Mouse (Mus musculus) midbrain, embryonic 12.5 days (tissue): ENCODE data around the gene Cdh22. TPM values are rescaled to one million over a fixed set of nuclear protein-coding genes. Genes with fewer than 3 reads are reported as not detected.

Source experiments
- ATAC-seq: fragments of 200-750 bp; cut with Nextera tagmentation; 2 replicates; pipeline ENCODE4 v1.8.0; 2017; ENCODE audit warnings: low read depth, moderate TSS enrichment, moderate library complexity; ENCODE audit not compliant: low FRiP score
- H3K27ac ChIP-seq: fragments of 300-500 bp; sonication (generic); replicated peaks from 2 replicates; pipeline ENCODE4 v1.5.1; 2016; ENCODE audit warnings: mild to moderate bottlenecking
- H3K27me3 ChIP-seq: fragments of 300-500 bp; sonication (generic); 2 replicates; pipeline ENCODE4 v1.6.1; 2016; ENCODE audit warnings: mild to moderate bottlenecking
- H3K36me3 ChIP-seq: fragments of 300-500 bp; sonication (generic); 2 replicates; pipeline ENCODE4 v1.6.1; 2016
- H3K4me1 ChIP-seq: fragments of 300-500 bp; sonication (generic); 2 replicates; pipeline ENCODE4 v1.6.1; 2016
- H3K4me2 ChIP-seq: fragments of 300-500 bp; sonication (generic); replicated peaks from 2 replicates; pipeline ENCODE4 v1.6.1; 2016; ENCODE audit warnings: mild to moderate bottlenecking, moderate library complexity
- H3K4me3 ChIP-seq: fragments of 300-500 bp; sonication (generic); 2 replicates; pipeline ENCODE4 v1.5.1; 2016; ENCODE audit warnings: mild to moderate bottlenecking
- H3K9ac ChIP-seq: fragments of 300-500 bp; sonication (generic); replicated peaks from 2 replicates; pipeline ENCODE4 v1.6.1; 2016; ENCODE audit warnings: mild to moderate bottlenecking, moderate library complexity
- H3K9me3 ChIP-seq: fragments of 300-500 bp; sonication (generic); 2 replicates; pipeline ENCODE4 v1.6.1; 2016; ENCODE audit warnings: mild to moderate bottlenecking
- WGBS: fragments of 180-500 bp; shearing (Covaris S2); methylation state at CpG from one replicate; pipeline ENCODE4 v1.1.7; 2016; 5-methylcytosine and 5-hydroxymethylcytosine counted together
- polyA plus RNA-seq: library from polyadenylated mRNA; unstranded; fragments of >200 nt; fragmentation: Nextera tagmentation; extraction: Ambion mirVana; gene quantifications from 2 replicates; pipeline ENCODE4 v1.2.1, GENCODE M21; 2016

The Cdh22 gene
- polyA plus RNA-seq, 1 experiment from 2014 or later, result 18.8 TPM

- Histone ChIP-seq H3K27me3 (peaks cover 49% of the 10 kb centered on the region), H3K9me3 (no peaks in the 10 kb centered on the region), H3K36me3 (no peaks in the 10 kb centered on the region), H3K27ac (peak overlapping the region; percentile 35), H3K4me2 (no peak overlapping the region), H3K4me1 (peaks cover 42% of the 10 kb centered on the region), H3K4me3 (no peak overlapping the region), H3K9ac (no peak overlapping the region)
- WGBS, result 34% methylated on average over 10 of the region's 10 CpGs
- 0 out of 2 replicates have a peak, but pooled peaks have one; percentile 52 for ATAC-seq
Measured at GRCm38 (mm10) chr2:165096367-165096766, 138.3 kb downstream of the Cdh22 start.

DNA sequence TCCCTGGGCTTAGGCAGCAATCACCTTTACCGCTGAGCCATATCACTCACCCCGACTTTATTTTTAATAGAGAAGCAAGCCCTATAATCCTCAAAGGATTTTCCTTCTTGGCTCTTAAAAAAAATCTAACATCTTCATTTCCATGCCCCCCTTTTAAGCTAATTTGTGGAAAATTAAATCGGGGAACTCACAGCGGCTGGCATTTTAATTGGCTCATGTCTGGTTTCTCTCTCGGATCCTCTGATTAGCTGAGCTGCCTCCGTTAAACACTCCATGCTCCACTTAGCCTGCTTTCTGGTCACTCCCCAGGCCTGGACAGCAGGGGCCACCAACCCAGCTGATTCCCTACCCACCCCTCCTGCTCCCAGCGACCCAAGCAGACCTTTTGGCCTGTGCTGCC lies 142.3 kb downstream of the Cdh22 start:
- H3K36me3 ChIP-seq, result no peaks in the 10 kb centered on the region
- H3K4me3 ChIP-seq, result no peak overlapping the region
- H3K9ac ChIP-seq, result no peak overlapping the region
- ATAC-seq, result no peak
- H3K27me3 ChIP-seq, result peaks cover 35% of the 10 kb centered on the region
- WGBS, result 55% methylated on average over 7 of the region's 7 CpGs
- no peaks in the 10 kb centered on the region for H3K9me3 ChIP-seq
- no peak overlapping the region for H3K4me2 ChIP-seq
- H3K4me1 ChIP-seq, result peaks cover 32% of the 10 kb centered on the region
- H3K27ac ChIP-seq, result no peak overlapping the region

GRCm38 (mm10) chr2:165091433-165091965 lies 143.2 kb downstream of the Cdh22 start:
- H3K9ac ChIP-seq, result no peak overlapping the region
- H3K27me3 ChIP-seq, result peaks cover 28% of the 10 kb centered on the region
- peaks cover 23% of the 10 kb centered on the region for H3K4me1 ChIP-seq
- H3K36me3 ChIP-seq, result no peaks in the 10 kb centered on the region
- H3K4me2 ChIP-seq, result no peak overlapping the region
- no peak overlapping the region for H3K27ac ChIP-seq
- WGBS, result 71% methylated on average over 8 of the region's 8 CpGs
- no peak for ATAC-seq
- H3K4me3 ChIP-seq, result no peak overlapping the region
- no peaks in the 10 kb centered on the region for H3K9me3 ChIP-seq

DNA sequence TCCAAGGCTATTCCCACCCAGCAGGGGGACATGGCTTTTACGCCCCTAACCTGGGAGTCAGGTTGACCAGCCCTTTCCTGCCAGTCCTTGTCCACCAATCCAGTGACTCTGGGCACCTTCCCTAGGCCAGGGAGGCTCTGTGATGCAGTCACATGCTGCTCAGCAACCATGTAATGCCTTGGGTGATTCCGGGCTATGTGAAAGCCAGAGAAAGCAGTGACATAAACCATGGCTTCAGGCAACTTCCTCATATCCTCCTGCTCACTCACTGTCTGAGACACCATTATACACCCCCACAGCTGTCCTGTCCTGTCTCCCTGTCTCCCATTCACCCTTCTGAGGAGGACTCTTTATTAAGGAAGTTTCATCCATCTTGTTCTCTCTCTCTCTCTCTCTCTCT lies 144.0 kb downstream of the Cdh22 start, which contains the start of gene 1700025C18Rik:
1700025C18Rik (minus strand) TSS at position 101 of the 400 bp plus-strand sequence.
- H3K27ac ChIP-seq, result 0 out of 2 replicates have a peak within 1 kb of the TSS, but pooled peaks have one; percentile 0
- no peak within 1 kb of the TSS for H3K4me3 ChIP-seq

DNA sequence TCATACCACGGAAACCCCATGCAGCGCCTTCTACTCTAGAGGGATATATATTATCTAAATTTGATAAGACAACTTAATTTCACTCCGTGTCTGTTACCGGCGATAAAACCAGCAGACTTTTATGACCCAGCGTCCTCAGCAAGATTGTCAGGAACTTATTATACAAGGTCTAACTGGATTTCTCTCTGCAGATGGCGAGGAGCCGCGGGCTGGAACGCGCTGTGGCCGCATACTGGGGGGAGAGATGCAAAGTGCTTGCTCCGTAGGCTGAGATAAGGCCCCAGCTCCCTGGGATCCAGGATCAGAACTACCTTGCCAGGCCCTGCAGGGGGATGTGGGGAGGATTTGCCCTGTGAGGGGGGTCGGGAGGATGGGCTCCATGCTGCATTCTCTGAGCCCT lies 145.2 kb downstream of the Cdh22 start:
- no peak for ATAC-seq
- Histone ChIP-seq H3K36me3 (no peaks in the 10 kb centered on the region), H3K4me2 (no peak overlapping the region), H3K27me3 (peaks cover 15% of the 10 kb centered on the region), H3K9ac (no peak overlapping the region), H3K27ac (0 out of 2 replicates have a peak overlapping the region, but pooled peaks have one; percentile 0), H3K4me1 (peaks cover 9% of the 10 kb centered on the region), H3K9me3 (no peaks in the 10 kb centered on the region), H3K4me3 (no peak overlapping the region)
- 50% methylated on average over 14 of the region's 14 CpGs for WGBS

More for the DNA sequence above, 144.0 kb downstream of the Cdh22 start, which contains the start of gene 1700025C18Rik:
- peaks cover 21% of the 10 kb centered on the region for H3K27me3 ChIP-seq
- ATAC-seq, result no peak
- H3K9ac ChIP-seq, result no peak within 1 kb of the TSS
- H3K9me3 ChIP-seq, result no peaks in the 10 kb centered on the region
- H3K36me3 ChIP-seq, result no peaks in the 10 kb centered on the region
- WGBS, result 92% methylated on average over 2 of the region's 2 CpGs
- peaks cover 14% of the 10 kb centered on the region for H3K4me1 ChIP-seq
- no peak within 1 kb of the TSS for H3K4me2 ChIP-seq

DNA sequence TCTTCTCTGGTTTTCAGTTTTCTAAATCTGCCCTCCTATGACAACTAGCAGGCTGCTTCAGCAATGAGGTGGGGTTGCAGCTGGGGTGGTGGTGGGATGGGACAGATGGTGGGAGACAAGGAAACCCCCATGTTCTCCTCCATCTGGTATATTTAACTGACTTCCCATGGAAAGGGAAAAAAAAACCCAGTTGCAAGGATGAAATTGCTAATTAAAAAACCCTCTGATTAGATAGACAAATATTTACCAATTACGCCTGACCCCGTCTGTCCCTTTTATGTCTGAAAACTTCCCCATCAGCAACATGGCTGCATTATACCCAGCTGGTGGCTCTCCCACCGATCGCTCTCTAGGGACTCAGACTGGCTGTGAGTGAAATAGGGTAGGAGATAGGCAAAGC lies 148.0 kb downstream of the Cdh22 start:
- H3K4me3 ChIP-seq, result no peak overlapping the region
- 80% methylated on average over 4 of the region's 4 CpGs for WGBS
- H3K27ac ChIP-seq, result no peak overlapping the region

GRCm38 (mm10) chr2:165081257-165081656 lies 153.4 kb downstream of the Cdh22 start:
- H3K9me3 ChIP-seq, result no peaks in the 10 kb centered on the region
- no peak overlapping the region for H3K4me2 ChIP-seq
- H3K36me3 ChIP-seq, result no peaks in the 10 kb centered on the region
- peaks cover 50% of the 10 kb centered on the region for H3K4me1 ChIP-seq
- no peak for ATAC-seq
- H3K4me3 ChIP-seq, result no peak overlapping the region
- peaks cover 55% of the 10 kb centered on the region for H3K27me3 ChIP-seq
- 16% methylated on average over 7 of the region's 7 CpGs for WGBS
- H3K9ac ChIP-seq, result no peak overlapping the region
- no peak overlapping the region for H3K27ac ChIP-seq

More for the DNA sequence above, 148.0 kb downstream of the Cdh22 start:
- Histone ChIP-seq H3K27me3 (peaks cover 17% of the 10 kb centered on the region), H3K9ac (no peak overlapping the region), H3K4me1 (no peaks in the 10 kb centered on the region; the same call in 1 of the 2 replicates), H3K4me2 (no peak overlapping the region), H3K9me3 (no peaks in the 10 kb centered on the region), H3K36me3 (no peaks in the 10 kb centered on the region)
- ATAC-seq, result no peak

- no peak for ATAC-seq
- Histone ChIP-seq H3K27me3 (peaks cover 61% of the 10 kb centered on the region), H3K36me3 (no peaks in the 10 kb centered on the region), H3K27ac (no peak overlapping the region), H3K9ac (no peak overlapping the region), H3K9me3 (no peaks in the 10 kb centered on the region), H3K4me2 (no peak overlapping the region), H3K4me1 (peaks cover 56% of the 10 kb centered on the region), H3K4me3 (no peak overlapping the region)
- WGBS, result 29% methylated on average over 9 of the region's 9 CpGs
Measured at GRCm38 (mm10) chr2:165080657-165081056, 154.0 kb downstream of the Cdh22 start.

DNA sequence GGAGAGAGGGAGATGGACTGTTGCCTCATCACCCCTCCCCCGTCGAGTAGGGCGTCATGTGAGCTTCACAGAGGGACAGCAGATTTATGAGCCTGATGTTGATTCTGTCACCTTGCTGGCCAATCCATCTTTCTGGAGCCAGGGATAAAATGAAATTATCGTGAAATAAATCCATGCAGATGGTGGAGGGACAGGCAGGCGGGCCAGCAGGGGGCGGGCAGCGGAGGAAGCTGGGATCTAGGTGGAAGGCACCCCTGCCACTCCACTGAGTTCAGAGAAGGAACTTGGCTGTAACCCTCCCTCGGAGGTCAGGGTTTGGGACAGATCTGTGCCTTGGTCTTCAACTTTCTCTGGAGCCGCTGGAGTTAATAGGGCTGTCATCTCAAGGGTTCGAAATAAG lies 156.0 kb downstream of the Cdh22 start:
- no peak overlapping the region for H3K27ac ChIP-seq
- H3K9me3 ChIP-seq, result no peaks in the 10 kb centered on the region
- no peak overlapping the region for H3K4me3 ChIP-seq
- peaks cover 58% of the 10 kb centered on the region for H3K4me1 ChIP-seq
- peaks cover 80% of the 10 kb centered on the region for H3K27me3 ChIP-seq
- ATAC-seq, result no peak
- H3K9ac ChIP-seq, result no peak overlapping the region
- no peaks in the 10 kb centered on the region for H3K36me3 ChIP-seq
- H3K4me2 ChIP-seq, result no peak overlapping the region
- WGBS, result 24% methylated on average over 10 of the region's 10 CpGs

- no peak for ATAC-seq
- H3K9ac ChIP-seq, result no peak overlapping the region
- H3K27me3 ChIP-seq, result peaks cover 86% of the 10 kb centered on the region
- peaks cover 58% of the 10 kb centered on the region for H3K4me1 ChIP-seq
- no peaks in the 10 kb centered on the region for H3K9me3 ChIP-seq
- H3K4me2 ChIP-seq, result no peak overlapping the region
- no peak overlapping the region for H3K4me3 ChIP-seq
- no peaks in the 10 kb centered on the region for H3K36me3 ChIP-seq
- WGBS, result 64% methylated on average over 8 of the region's 8 CpGs
- H3K27ac ChIP-seq, result no peak overlapping the region
Measured at GRCm38 (mm10) chr2:165078045-165078444, 156.6 kb downstream of the Cdh22 start.

GRCm38 (mm10) chr2:165077055-165077454 lies 157.6 kb downstream of the Cdh22 start:
- H3K9me3 ChIP-seq, result no peaks in the 10 kb centered on the region
- H3K27me3 ChIP-seq, result peaks cover 90% of the 10 kb centered on the region
- peak overlapping the region; percentile 37 for H3K9ac ChIP-seq
- no peak overlapping the region for H3K4me3 ChIP-seq
- H3K4me2 ChIP-seq, result peak overlapping the region; percentile 31
- ATAC-seq, result peak; percentile 53
- no peaks in the 10 kb centered on the region for H3K36me3 ChIP-seq
- H3K4me1 ChIP-seq, result peaks cover 58% of the 10 kb centered on the region
- 0% methylated on average over 9 of the region's 9 CpGs for WGBS
- H3K27ac ChIP-seq, result peak overlapping the region; percentile 60

GRCm38 (mm10) chr2:165074937-165075336 lies 159.7 kb downstream of the Cdh22 start:
- Histone ChIP-seq H3K27ac (no peak overlapping the region), H3K4me3 (no peak overlapping the region), H3K9me3 (no peaks in the 10 kb centered on the region), H3K9ac (no peak overlapping the region), H3K27me3 (peaks cover 92% of the 10 kb centered on the region), H3K4me1 (peaks cover 50% of the 10 kb centered on the region), H3K4me2 (no peak overlapping the region), H3K36me3 (no peaks in the 10 kb centered on the region)
- no peak for ATAC-seq
- 46% methylated on average over 2 of the region's 2 CpGs for WGBS
